Mouse (Mus musculus) embryo, embryonic 9.5 days (tissue): ENCODE measurements around the gene Tmem37.

Source experiments
- DNase-seq: peaks from one replicate; pipeline ENCODE4 v3.0.0-alpha.2; 2017; ENCODE audit errors: extremely low spot score

The Tmem37 gene

GRCm38 (mm10) chr1:120073519-120074306 is at the start of gene Tmem37:
Gene Tmem37 (minus strand): TSS chr1:120074074.
- peak; percentile 88 for DNase-seq

- no peak for DNase-seq
Observed at GRCm38 (mm10) chr1:120122634-120123383, 48.9 kb upstream of the Tmem37 start.

GRCm38 (mm10) chr1:120121930-120122530 is 48.2 kb upstream of the Tmem37 start:
- DNase-seq = no peak

- peak; percentile 96 for DNase-seq
Observed at GRCm38 (mm10) chr1:120120969-120121811, 47.3 kb upstream of the Tmem37 start, which contains the start of the genes Dbi and 3110009E18Rik. Gene Dbi (minus strand): TSS chr1:120121078. Gene 3110009E18Rik (plus strand): TSS chr1:120121187.

GRCm38 (mm10) chr1:120120141-120120968 is 46.5 kb upstream of the Tmem37 start:
- peak; percentile 62 for DNase-seq

GRCm38 (mm10) chr1:120119389-120119788 is 45.5 kb upstream of the Tmem37 start:
- DNase-seq = no peak

GRCm38 (mm10) chr1:120118854-120119253 is 45.0 kb upstream of the Tmem37 start:
- DNase-seq = no peak

GRCm38 (mm10) chr1:120116106-120116505 is 42.2 kb upstream of the Tmem37 start:
- DNase-seq = no peak

GRCm38 (mm10) chr1:120115671-120116081 is 41.8 kb upstream of the Tmem37 start:
- DNase-seq = no peak

- DNase-seq = no peak
Observed at GRCm38 (mm10) chr1:120112251-120113187, 38.6 kb upstream of the Tmem37 start.

GRCm38 (mm10) chr1:120111766-120112165 is 37.9 kb upstream of the Tmem37 start:
- DNase-seq = no peak

- no peak for DNase-seq
Observed at GRCm38 (mm10) chr1:120109741-120110432, 36.0 kb upstream of the Tmem37 start.

- DNase-seq = no peak
Observed at GRCm38 (mm10) chr1:120105556-120105959, 31.7 kb upstream of the Tmem37 start.

GRCm38 (mm10) chr1:120101227-120101609 is 27.3 kb upstream of the Tmem37 start:
- DNase-seq = no peak

GRCm38 (mm10) chr1:120100456-120101226 is 26.8 kb upstream of the Tmem37 start:
- DNase-seq = no peak

- no peak for DNase-seq
Observed at GRCm38 (mm10) chr1:120099483-120099882, 25.6 kb upstream of the Tmem37 start.

GRCm38 (mm10) chr1:120098327-120098726 is 24.5 kb upstream of the Tmem37 start:
- DNase-seq = peak; percentile 36

GRCm38 (mm10) chr1:120094920-120095319 is 21.0 kb upstream of the Tmem37 start:
- no peak for DNase-seq
